Mouse (Mus musculus) layer of hippocampus, adult 11-12 months (tissue): ENCODE data around the gene Mrpl38.
A peak's percentile ranks its signal among the peaks of the same experiment; 100 is the strongest.
"Not testable (repeated sequence)": the region's sequence is repeated elsewhere in the genome, so short reads cannot be mapped to it uniquely, and the experiment has no call there.

Source experiments
- DNase-seq: peaks from one replicate; pipeline ENCODE4 v3.0.0; 2022; ENCODE audit warnings: low spot score

Gene Mrpl38

GRCm38 (mm10) chr11:116143468-116143867 lies 4.8 kb upstream of the Mrpl38 start:
- no peak for DNase-seq

- DNase-seq = no peak
Measured at GRCm38 (mm10) chr11:116142211-116142991, 3.7 kb upstream of the Mrpl38 start.

- DNase-seq = no peak
Measured at GRCm38 (mm10) chr11:116138096-116138467, 586 bp downstream of the Mrpl38 start.

- no peak for DNase-seq
Measured at GRCm38 (mm10) chr11:116134171-116134570, 4.5 kb downstream of the Mrpl38 start.

GRCm38 (mm10) chr11:116133497-116133896 lies 5.2 kb downstream of the Mrpl38 start:
- no peak for DNase-seq

GRCm38 (mm10) chr11:116132366-116133333 lies 6.0 kb downstream of the Mrpl38 start:
- no peak for DNase-seq

GRCm38 (mm10) chr11:116131349-116132170 lies 7.1 kb downstream of the Mrpl38 start:
- DNase-seq = no peak

- DNase-seq = peak; percentile 90
Measured at GRCm38 (mm10) chr11:116130488-116131205, 8.0 kb downstream of the Mrpl38 start, which contains the start of gene Trim65. TSS of gene Trim65 (minus strand) at chr11:116131128.

GRCm38 (mm10) chr11:116129993-116130487 lies 8.6 kb downstream of the Mrpl38 start:
- DNase-seq = no peak

- no peak for DNase-seq
Measured at GRCm38 (mm10) chr11:116129091-116129790, 9.4 kb downstream of the Mrpl38 start.

GRCm38 (mm10) chr11:116127986-116128385 lies 10.7 kb downstream of the Mrpl38 start:
- no peak for DNase-seq

- DNase-seq = no peak
Measured at GRCm38 (mm10) chr11:116127156-116127980, 11.3 kb downstream of the Mrpl38 start, which contains the start of gene Trim47. TSS of gene Trim47 (minus strand) at chr11:116127210.

GRCm38 (mm10) chr11:116126261-116126660 lies 12.4 kb downstream of the Mrpl38 start:
- no peak for DNase-seq

GRCm38 (mm10) chr11:116121731-116122245 lies 16.9 kb downstream of the Mrpl38 start:
- not testable (repeated sequence) for DNase-seq

- no peak for DNase-seq
Measured at GRCm38 (mm10) chr11:116117819-116118218, 20.8 kb downstream of the Mrpl38 start.

- no peak for DNase-seq
Measured at GRCm38 (mm10) chr11:116117241-116117640, 21.4 kb downstream of the Mrpl38 start.

- no peak for DNase-seq
Measured at GRCm38 (mm10) chr11:116111611-116112203, 27.0 kb downstream of the Mrpl38 start.

GRCm38 (mm10) chr11:116111067-116111466 lies 27.6 kb downstream of the Mrpl38 start:
- DNase-seq = no peak

GRCm38 (mm10) chr11:116110540-116110939 lies 28.1 kb downstream of the Mrpl38 start:
- DNase-seq = no peak
